In the genomic region with DNA sequence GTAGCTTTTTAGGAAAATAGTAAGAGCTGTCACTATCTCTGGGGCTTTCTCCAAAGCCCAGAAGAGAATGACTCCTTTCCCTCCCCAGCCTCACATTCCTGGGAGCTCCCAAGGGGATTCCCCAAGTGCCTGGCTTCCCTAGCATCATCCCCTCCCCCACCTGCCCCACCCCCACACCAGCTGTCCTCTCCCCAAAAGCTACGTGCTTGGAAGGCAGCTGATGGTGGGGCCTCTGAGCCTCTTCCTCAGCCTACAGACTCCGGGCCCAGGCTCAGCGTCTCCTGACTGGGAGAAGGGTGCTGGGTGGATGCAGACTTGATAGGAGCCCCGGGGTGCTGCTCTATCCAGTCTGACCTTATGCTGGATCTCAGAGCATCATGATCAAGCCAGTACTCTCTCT, we compare ENCODE assay signal across 10 mouse cellular contexts. TPM values are rescaled to one million over a fixed set of nuclear protein-coding genes. Genes with fewer than 3 reads are reported as not detected.
DNase-seq lines count a peak whose midpoint lies in the region; ATAC-seq and TF ChIP-seq lines count a peak whose summit lies in the region.
"Had no signal": no experiment of that assay in that cellular context is flagged by ENCODE, and none has a peak within 500 bp of the region (broad histone marks: within the 10 kb centered on the region; RNA-seq: fewer than 3 reads in every experiment).

No protein-coding gene starts in this region.

- no peak for ATAC-seq in liver, embryonic 13.5 days (ENCODE audit: low read depth)

- no peak for TF ChIP-seq CTCF in CH12.LX (conservative IDR thresholded peaks at IDR 0.05 in 1 of 2, IDR thresholded peaks at IDR 0.05 in 1 of 2; ENCODE audit: low read depth in 2 of 2, low read length in 2 of 2)

- peak overlapping the region; percentile 59 for H3K27ac ChIP-seq in CH12.LX (ENCODE audit: insufficient read depth, low read depth)
- H3K27ac ChIP-seq in embryonic facial prominence, embryonic 10.5 days (replicated peaks), result peak overlapping the region; percentile 80
- H3K27ac ChIP-seq in liver, embryonic 13.5 days, result peak overlapping the region; percentile 53; the same call in 1 of the 2 replicates
- H3K27ac ChIP-seq: liver, embryonic 14.5 days had no signal

- intact Hi-C loops in heart, postnatal 25 days (cut with DNase I), result no loop called here

- peak overlapping the region; percentile 65 for H3K9ac ChIP-seq in CH12.LX (ENCODE audit: insufficient read depth, low read depth)
- no peak overlapping the region for H3K9ac ChIP-seq in liver, embryonic 13.5 days
- H3K9ac ChIP-seq: liver, embryonic 14.5 days had no signal

- in situ Hi-C loops in CH12.LX (cut with MboI; ENCODE audit: low pct_ligation_motif_present, low pct_unique_long_range_greater_than_20kb, low sequenced_read_pairs), result no loop called here

- no peaks in the 10 kb centered on the region for H3K9me3 ChIP-seq in CH12.LX (replicated peaks; ENCODE audit: low read length)
- no peaks in the 10 kb centered on the region for H3K9me3 ChIP-seq in embryonic facial prominence, embryonic 10.5 days
- H3K9me3 ChIP-seq in liver, embryonic 13.5 days (replicated peaks), result no peaks in the 10 kb centered on the region

- peaks cover 60 to 91% of the 10 kb centered on the region in 2 experiments for H3K4me1 ChIP-seq in CH12.LX (ENCODE audit: control insufficient read depth in 1 of 2, insufficient read depth in 2 of 2)
- H3K4me1 ChIP-seq in embryonic facial prominence, embryonic 10.5 days, result peaks cover 71% of the 10 kb centered on the region
- H3K4me1 ChIP-seq in liver, embryonic 13.5 days (replicated peaks), result peaks cover 94% of the 10 kb centered on the region

- H3K36me3 ChIP-seq in CH12.LX (replicated peaks in 1 of 2; ENCODE audit: control insufficient read depth in 1 of 2, insufficient read depth in 1 of 2, low read length in 1 of 2), result peaks cover 9 to 46% of the 10 kb centered on the region in 2 experiments
- peaks cover 6% of the 10 kb centered on the region for H3K36me3 ChIP-seq in embryonic facial prominence, embryonic 10.5 days (replicated peaks)
- H3K36me3 ChIP-seq in liver, embryonic 13.5 days, result peaks cover 12% of the 10 kb centered on the region

- H3K27me3 ChIP-seq in CH12.LX (replicated peaks), result no peaks in the 10 kb centered on the region
- peaks cover 11% of the 10 kb centered on the region; the same call in 1 of the 2 replicates for H3K27me3 ChIP-seq in embryonic facial prominence, embryonic 10.5 days (replicated peaks; ENCODE audit: low read depth, poor library complexity, severe bottlenecking)
- no peaks in the 10 kb centered on the region for H3K27me3 ChIP-seq in liver, embryonic 13.5 days
- H3K27me3 ChIP-seq: Patski had no signal

- H3K4me3 ChIP-seq in CH12.LX (replicated peaks in 1 of 3; ENCODE audit: low read depth in 2 of 3, low read length in 2 of 3, poor library complexity in 1 of 3), result peak overlapping the region in 1 of 3 experiments; percentile 15
- H3K4me3 ChIP-seq in embryonic facial prominence, embryonic 10.5 days, result peak overlapping the region; percentile 29; the same call in 1 of the 2 replicates
- H3K4me3 ChIP-seq in liver, embryonic 13.5 days (replicated peaks), result no peak overlapping the region

- H3K4me2 ChIP-seq in CH12.LX (ENCODE audit: insufficient read depth, low read depth, poor library complexity, severe bottlenecking), result peak overlapping the region; percentile 93
- H3K4me2 ChIP-seq in liver, embryonic 13.5 days, result no peak overlapping the region

- peak; percentile 25; the same call in 1 of the 2 replicates for TF ChIP-seq EP300 in CH12.LX (IDR thresholded peaks at IDR 0.05; ENCODE audit: low read length)

- 15% methylated on average over 4 of the region's 4 CpGs for WGBS in embryonic facial prominence, embryonic 10.5 days
- 39% methylated on average over 4 of the region's 4 CpGs for WGBS in liver, embryonic 13.5 days (ENCODE audit: insufficient replicate concordance)

- peak; percentile 49 for DNase-seq in heart, postnatal 4 days
- DNase-seq in heart, postnatal 25 days (ENCODE audit: low spot score), result no peak
- no peak for DNase-seq in CH12.LX (ENCODE audit: extremely low read depth)
- peak; percentile 68 for DNase-seq in embryonic facial prominence, embryonic 10.5 days (ENCODE audit: low spot score)
- DNase-seq in liver, embryonic 13.5 days, result no peak
- no peak for DNase-seq in left cerebral cortex, adult 18-20 months (ENCODE audit: low spot score in 2 of 2)
- DNase-seq in spleen, postnatal 4 days (ENCODE audit: low spot score in 2 of 2), result no peak
- DNase-seq in urinary bladder, adult 18-20 months (ENCODE audit: low spot score in 2 of 2), result no peak

- no peak for TF ChIP-seq POLR2A in CH12.LX (IDR thresholded peaks at IDR 0.05; ENCODE audit: low read depth, low read length)

- H3K79me2 ChIP-seq in CH12.LX (replicated peaks; ENCODE audit: control insufficient read depth, extremely low read depth, insufficient read depth, poor library complexity, severe bottlenecking), result peaks cover 3% of the 10 kb centered on the region; the same call in 1 of the 2 replicates

- TF ChIP-seq RAD21 in CH12.LX (IDR thresholded peaks at IDR 0.05; ENCODE audit: low read depth, low read length), result no peak

- dilution Hi-C loops in CH12.LX (cut with MboI; ENCODE audit: extremely low pct_ligation_motif_present, extremely low pct_unique_long_range_greater_than_20kb, low sequenced_read_pairs), result no loop called here

TF ChIP-seq in CH12.LX, 34 proteins besides CTCF, POLR2A, EP300 and RAD21 (continues in another document):
- no peak for TF ChIP-seq USF1 (IDR thresholded peaks at IDR 0.05; ENCODE audit: low read depth, low read length)
- TF ChIP-seq ZNF384 (IDR thresholded peaks at IDR 0.05; ENCODE audit: low read depth, low read length), result no peak
- TF ChIP-seq JUND (conservative IDR thresholded peaks at IDR 0.05; ENCODE audit: low read depth, low read length), result no peak
- no peak for TF ChIP-seq RCOR1 (conservative IDR thresholded peaks at IDR 0.05; ENCODE audit: low read depth, low read length)
- TF ChIP-seq ELF1 (IDR thresholded peaks at IDR 0.05; ENCODE audit: low read depth, low read length), result no peak
- TF ChIP-seq ZC3H11A (IDR thresholded peaks at IDR 0.05; ENCODE audit: low read depth, low read length), result no peak
- TF ChIP-seq IRF4 (IDR thresholded peaks at IDR 0.05; ENCODE audit: low read depth, low read length), result peak; percentile 15; the same call in 1 of the 2 replicates
- TF ChIP-seq PAX5 (IDR thresholded peaks at IDR 0.05; ENCODE audit: low read length), result no peak
- no peak for TF ChIP-seq E2F4 (IDR thresholded peaks at IDR 0.05; ENCODE audit: insufficient replicate concordance, low read depth, low read length)
- no peak for TF ChIP-seq GABPA (IDR thresholded peaks at IDR 0.05; ENCODE audit: insufficient replicate concordance, low read depth, low read length)
- TF ChIP-seq ETS1 (conservative IDR thresholded peaks at IDR 0.05; ENCODE audit: low read depth, low read length), result peak; percentile 58
- no peak for TF ChIP-seq POLR2AphosphoS2 (IDR thresholded peaks at IDR 0.05; ENCODE audit: low read depth, low read length)
- TF ChIP-seq MAFK (IDR thresholded peaks at IDR 0.05; ENCODE audit: insufficient replicate concordance, low read length), result no peak
- 0 out of 2 replicates have a peak, but pooled peaks have one; percentile 37 for TF ChIP-seq MAZ (IDR thresholded peaks at IDR 0.05; ENCODE audit: low read depth, low read length)
- TF ChIP-seq TCF12 (IDR thresholded peaks at IDR 0.05; ENCODE audit: low read depth, low read length), result 0 out of 2 replicates have a peak, but pooled peaks have one; percentile 24
- TF ChIP-seq ZKSCAN1 (IDR thresholded peaks at IDR 0.05; ENCODE audit: borderline replicate concordance, low read depth, low read length), result no peak
- TF ChIP-seq MEF2A (IDR thresholded peaks at IDR 0.05; ENCODE audit: borderline replicate concordance, low read depth, low read length), result no peak
- TF ChIP-seq ZMIZ1 (IDR thresholded peaks at IDR 0.05; ENCODE audit: low read depth, low read length), result no peak
- TF ChIP-seq SMC3 (IDR thresholded peaks at IDR 0.05; ENCODE audit: low read depth, low read length), result no peak
- TF ChIP-seq JUN (IDR thresholded peaks at IDR 0.05; ENCODE audit: insufficient read depth, low read depth, low read length), result no peak
- TF ChIP-seq NRF1 (IDR thresholded peaks at IDR 0.05; ENCODE audit: low read depth, low read length), result no peak
- TF ChIP-seq SIN3A (IDR thresholded peaks at IDR 0.05; ENCODE audit: low read length), result no peak
- peak; percentile 21; the same call in 1 of the 2 replicates for TF ChIP-seq BHLHE40 (IDR thresholded peaks at IDR 0.05; ENCODE audit: low read depth, low read length)
- TF ChIP-seq MYC (IDR thresholded peaks at IDR 0.05; ENCODE audit: low read depth, low read length), result no peak

RNA-seq across cellular contexts. Expression of gene Glipr2, which starts 12.2 kb away (rescaled TPM):
- total RNA-seq in heart, postnatal 4 days (2021), result 10 to 100 TPM; 31.0 to 32.9 TPM
- 1 to 10 TPM; 3.6 to 4.3 TPM for total RNA-seq in heart, postnatal 25 days (2021)
- total RNA-seq in CH12.LX (2012; rRNA removed) (47.6 and 60.3 TPM in 2 replicates), CH12.LX (2014; rRNA removed) (138 and 146 TPM in 2 replicates)
- polyA plus RNA-seq in CH12.LX (2012; ENCODE audit: insufficient read length, low read depth), result 57.2 and 62.8 TPM in 2 replicates
- 55.8 and 75.8 TPM in 2 replicates for polyA plus RNA-seq in embryonic facial prominence, embryonic 10.5 days (2016; fragmentation: Nextera tagmentation; extraction: Ambion mirVana)
- polyA plus RNA-seq in liver, embryonic 13.5 days (2015; fragmentation: Nextera tagmentation; extraction: Ambion mirVana), result 39.0 and 45.7 TPM in 2 replicates
- 1 to 10 TPM; 3.1 to 4.1 TPM for total RNA-seq in left cerebral cortex, adult 18-20 months (2021)

RNA-seq across cellular contexts. Expression of gene Ccin, which starts 13.9 kb away (rescaled TPM):
- under 1 TPM; 0.26 to 0.47 TPM for total RNA-seq in heart, postnatal 4 days (2021)
- total RNA-seq in heart, postnatal 25 days (2021), result not detected
- total RNA-seq in CH12.LX (2012; rRNA removed) (not detected in 2 replicates), CH12.LX (2014; rRNA removed) (0.11 TPM in 1 of 2 replicates, not detected in the other)
- polyA plus RNA-seq in CH12.LX (2012; ENCODE audit: insufficient read length, low read depth), result not detected in 2 replicates
- not detected in 2 replicates for polyA plus RNA-seq in embryonic facial prominence, embryonic 10.5 days (2016; fragmentation: Nextera tagmentation; extraction: Ambion mirVana)
- polyA plus RNA-seq in liver, embryonic 13.5 days (2015; fragmentation: Nextera tagmentation; extraction: Ambion mirVana), result not detected in 2 replicates
- total RNA-seq in left cerebral cortex, adult 18-20 months (2021), result not detected

RNA-seq across cellular contexts. Expression of gene Clta, which starts 34.9 kb away (rescaled TPM):
- total RNA-seq in heart, postnatal 4 days (2021), result 100 to 1,000 TPM; 108 TPM
- total RNA-seq in heart, postnatal 25 days (2021), result 10 to 100 TPM; 77.8 to 84.2 TPM
- total RNA-seq in CH12.LX (2012; rRNA removed), result 301 and 349 TPM in 2 replicates
- 450 and 454 TPM in 2 replicates for total RNA-seq in CH12.LX (2014; rRNA removed)
- polyA plus RNA-seq in CH12.LX (2012; ENCODE audit: insufficient read length, low read depth), result 454 and 493 TPM in 2 replicates
- 212 and 222 TPM in 2 replicates for polyA plus RNA-seq in embryonic facial prominence, embryonic 10.5 days (2016; fragmentation: Nextera tagmentation; extraction: Ambion mirVana)
- 164 and 166 TPM in 2 replicates for polyA plus RNA-seq in liver, embryonic 13.5 days (2015; fragmentation: Nextera tagmentation; extraction: Ambion mirVana)
- total RNA-seq in left cerebral cortex, adult 18-20 months (2021), result 100 to 1,000 TPM; 291 to 294 TPM

Comparison
In these comparisons a context has a peak if more than half of its experiments do, and no peak if none do; other contexts are left out.
1. DNase-seq: peak in heart, postnatal 4 days (single experiment) and embryonic facial prominence, embryonic 10.5 days (single experiment); none in heart, postnatal 25 days (single experiment), CH12.LX (single experiment), liver, embryonic 13.5 days (single experiment), left cerebral cortex, adult 18-20 months (0 of 2), spleen, postnatal 4 days (0 of 2) and urinary bladder, adult 18-20 months (0 of 2).
2. RNA of gene Glipr2, which starts 12.2 kb away (total RNA-seq): 47.6 to 146 TPM in CH12.LX and 31.0 to 32.9 TPM in heart, postnatal 4 days; 3.6 to 4.3 TPM in heart, postnatal 25 days and 3.1 to 4.1 TPM in left cerebral cortex, adult 18-20 months; every median in the first group is over 4 times any median in the second.
3. Peak in every context shown above with its lines, with median percentiles within 50 percentile points of each other: H3K27ac ChIP-seq.